In genomic region chr11:63136205-63136604, GRCm38 (mm10) we compare ENCODE assay signal across 8 mouse cellular contexts. TPM values are rescaled to one million over a fixed set of nuclear protein-coding genes. Genes with fewer than 3 reads are reported as not detected.
DNase-seq lines count a peak whose midpoint lies in the region; ATAC-seq and TF ChIP-seq lines count a peak whose summit lies in the region.

No protein-coding gene starts in this region.

- no peak for ATAC-seq in liver, postnatal 0 days
- no peak for ATAC-seq in liver, embryonic 12.5 days
- ATAC-seq in embryonic facial prominence, embryonic 14.5 days (ENCODE audit: low read depth), result no peak
- no peak for ATAC-seq in cerebellum, adult (ENCODE audit: insufficient number of reproducible peaks, low FRiP score, low TSS enrichment)
- no peak for ATAC-seq in midbrain, embryonic 15.5 days (replicated peaks)

- no peak for TF ChIP-seq CTCF in liver, postnatal 0 days (IDR thresholded peaks at IDR 0.05; ENCODE audit: low read depth)

- H3K27me3 ChIP-seq in liver, postnatal 0 days (ENCODE audit: insufficient read depth, low read length), result peaks cover 17% of the 10 kb centered on the region
- H3K27me3 ChIP-seq in liver, embryonic 12.5 days (replicated peaks), result peaks cover 55% of the 10 kb centered on the region
- H3K27me3 ChIP-seq in embryonic facial prominence, embryonic 14.5 days (replicated peaks; ENCODE audit: control insufficient read depth, insufficient read depth, low read length), result peaks cover 7% of the 10 kb centered on the region; the same call in 1 of the 2 replicates
- peaks cover 40% of the 10 kb centered on the region for H3K27me3 ChIP-seq in midbrain, embryonic 15.5 days (replicated peaks)

- H3K4me3 ChIP-seq in liver, postnatal 0 days (ENCODE audit: low read depth, low read length), result no peak overlapping the region
- H3K4me3 ChIP-seq in liver, embryonic 12.5 days, result no peak overlapping the region
- H3K4me3 ChIP-seq in embryonic facial prominence, embryonic 14.5 days (ENCODE audit: low read depth, low read length), result no peak overlapping the region
- no peak overlapping the region for H3K4me3 ChIP-seq in midbrain, embryonic 15.5 days

- DNase-seq in liver, postnatal 0 days, result no peak
- no peak for DNase-seq in embryonic facial prominence, embryonic 14.5 days (ENCODE audit: low spot score)
- DNase-seq in kidney, adult 18-20 months, result peak; percentile 63
- DNase-seq in lung, postnatal 25 days (ENCODE audit: low spot score), result peak; percentile 93
- DNase-seq in testis, postnatal 14 days (ENCODE audit: low spot score), result no peak

- WGBS in liver, postnatal 0 days (ENCODE audit: insufficient replicate concordance), result 51% methylated on average over 6 of the region's 6 CpGs
- WGBS in liver, embryonic 12.5 days (ENCODE audit: insufficient replicate concordance), result 54% methylated on average over 6 of the region's 6 CpGs
- WGBS in embryonic facial prominence, embryonic 14.5 days, result 58% methylated on average over 6 of the region's 6 CpGs
- 81% methylated on average over 6 of the region's 6 CpGs for WGBS in midbrain, embryonic 15.5 days

- TF ChIP-seq EP300 in liver, postnatal 0 days (IDR thresholded peaks at IDR 0.05; ENCODE audit: low read depth), result peak; percentile 24; the same call in 1 of the 2 replicates

- no peak overlapping the region for H3K9ac ChIP-seq in liver, postnatal 0 days (replicated peaks)
- no peak overlapping the region for H3K9ac ChIP-seq in liver, embryonic 12.5 days
- 0 out of 2 replicates have a peak overlapping the region, but pooled peaks have one; percentile 20 for H3K9ac ChIP-seq in embryonic facial prominence, embryonic 14.5 days (ENCODE audit: low read depth, low read length)
- H3K9ac ChIP-seq in midbrain, embryonic 15.5 days, result no peak overlapping the region

- no peaks in the 10 kb centered on the region for H3K9me3 ChIP-seq in liver, postnatal 0 days (ENCODE audit: low read length)
- H3K9me3 ChIP-seq in liver, embryonic 12.5 days (replicated peaks), result no peaks in the 10 kb centered on the region
- H3K9me3 ChIP-seq in embryonic facial prominence, embryonic 14.5 days (ENCODE audit: control insufficient read depth, low read length), result no peaks in the 10 kb centered on the region
- H3K9me3 ChIP-seq in midbrain, embryonic 15.5 days, result no peaks in the 10 kb centered on the region

- no peaks in the 10 kb centered on the region for H3K4me1 ChIP-seq in liver, postnatal 0 days (ENCODE audit: insufficient read depth)
- H3K4me1 ChIP-seq in liver, embryonic 12.5 days, result peaks cover 4% of the 10 kb centered on the region; the same call in 1 of the 2 replicates
- H3K4me1 ChIP-seq in embryonic facial prominence, embryonic 14.5 days (ENCODE audit: control insufficient read depth, insufficient read depth, low read length), result peaks cover 34% of the 10 kb centered on the region
- peaks cover 22% of the 10 kb centered on the region for H3K4me1 ChIP-seq in midbrain, embryonic 15.5 days

- no peak overlapping the region for H3K27ac ChIP-seq in liver, postnatal 0 days (ENCODE audit: low read depth)
- no peak overlapping the region for H3K27ac ChIP-seq in liver, embryonic 12.5 days
- peak overlapping the region; percentile 46 for H3K27ac ChIP-seq in embryonic facial prominence, embryonic 14.5 days (replicated peaks; ENCODE audit: low read depth, low read length)
- H3K27ac ChIP-seq in midbrain, embryonic 15.5 days, result no peak overlapping the region

- peaks cover 12% of the 10 kb centered on the region for H3K36me3 ChIP-seq in liver, postnatal 0 days (replicated peaks; ENCODE audit: insufficient read depth, low read length)
- H3K36me3 ChIP-seq in liver, embryonic 12.5 days, result no peaks in the 10 kb centered on the region
- peaks cover 56% of the 10 kb centered on the region for H3K36me3 ChIP-seq in embryonic facial prominence, embryonic 14.5 days (ENCODE audit: control insufficient read depth, insufficient read depth, low read length)
- no peaks in the 10 kb centered on the region for H3K36me3 ChIP-seq in midbrain, embryonic 15.5 days (replicated peaks)

- H3K4me2 ChIP-seq in liver, postnatal 0 days (ENCODE audit: low read depth, low read length), result no peak overlapping the region
- no peak overlapping the region for H3K4me2 ChIP-seq in liver, embryonic 12.5 days
- peak overlapping the region; percentile 61 for H3K4me2 ChIP-seq in embryonic facial prominence, embryonic 14.5 days (ENCODE audit: low read depth, low read length)
- H3K4me2 ChIP-seq in midbrain, embryonic 15.5 days, result no peak overlapping the region

RNA-seq across cellular contexts. Expression of gene Pmp22, which starts 7.4 kb away (rescaled TPM):
- 12.1 and 12.9 TPM in 2 replicates for polyA plus RNA-seq in liver, postnatal 0 days (2015; fragmentation: Nextera tagmentation; extraction: Ambion mirVana)
- polyA plus RNA-seq in liver, embryonic 12.5 days (2016; fragmentation: Nextera tagmentation; extraction: Ambion mirVana), result 38.3 and 39.8 TPM in 2 replicates
- polyA plus RNA-seq in embryonic facial prominence, embryonic 14.5 days (2014; fragmentation: Nextera tagmentation; extraction: Ambion mirVana), result 271 and 297 TPM in 2 replicates
- polyA plus RNA-seq in midbrain, embryonic 15.5 days (2015; fragmentation: Nextera tagmentation; extraction: Ambion mirVana), result 24.3 and 33.7 TPM in 2 replicates

Comparison
In these comparisons a context has a peak if more than half of its experiments do, and no peak if none do; other contexts are left out.
1. DNase-seq: peak in kidney, adult 18-20 months (single experiment) and lung, postnatal 25 days (single experiment); none in liver, postnatal 0 days (single experiment), embryonic facial prominence, embryonic 14.5 days (single experiment) and testis, postnatal 14 days (single experiment).